Mouse (Mus musculus) heart, postnatal 10 days (tissue): ENCODE results near the gene Synrg. TPM values are rescaled to one million over a fixed set of nuclear protein-coding genes. Genes with fewer than 3 reads are reported as not detected.
A peak's percentile ranks its signal among the peaks of the same experiment; 100 is the strongest.

Experiments used
- DNase-seq, 2 experiments: peaks; one replicate each; pipeline ENCODE4 v3.0.0; 2021
- intact Hi-C: fragments of 180-260 bp; cut with DNase I; formaldehyde crosslinking; loops from one replicate; pipeline ENCODE4 v1.15.1; 2025
- total RNA-seq, 2 experiments: library from RNA; stranded (reverse); gene quantifications; 2 replicates each; pipeline ENCODE4 v1.2.3; 2021

The Synrg gene
- 10 to 100 TPM; 20.2 to 25.8 TPM for total RNA-seq

DNA sequence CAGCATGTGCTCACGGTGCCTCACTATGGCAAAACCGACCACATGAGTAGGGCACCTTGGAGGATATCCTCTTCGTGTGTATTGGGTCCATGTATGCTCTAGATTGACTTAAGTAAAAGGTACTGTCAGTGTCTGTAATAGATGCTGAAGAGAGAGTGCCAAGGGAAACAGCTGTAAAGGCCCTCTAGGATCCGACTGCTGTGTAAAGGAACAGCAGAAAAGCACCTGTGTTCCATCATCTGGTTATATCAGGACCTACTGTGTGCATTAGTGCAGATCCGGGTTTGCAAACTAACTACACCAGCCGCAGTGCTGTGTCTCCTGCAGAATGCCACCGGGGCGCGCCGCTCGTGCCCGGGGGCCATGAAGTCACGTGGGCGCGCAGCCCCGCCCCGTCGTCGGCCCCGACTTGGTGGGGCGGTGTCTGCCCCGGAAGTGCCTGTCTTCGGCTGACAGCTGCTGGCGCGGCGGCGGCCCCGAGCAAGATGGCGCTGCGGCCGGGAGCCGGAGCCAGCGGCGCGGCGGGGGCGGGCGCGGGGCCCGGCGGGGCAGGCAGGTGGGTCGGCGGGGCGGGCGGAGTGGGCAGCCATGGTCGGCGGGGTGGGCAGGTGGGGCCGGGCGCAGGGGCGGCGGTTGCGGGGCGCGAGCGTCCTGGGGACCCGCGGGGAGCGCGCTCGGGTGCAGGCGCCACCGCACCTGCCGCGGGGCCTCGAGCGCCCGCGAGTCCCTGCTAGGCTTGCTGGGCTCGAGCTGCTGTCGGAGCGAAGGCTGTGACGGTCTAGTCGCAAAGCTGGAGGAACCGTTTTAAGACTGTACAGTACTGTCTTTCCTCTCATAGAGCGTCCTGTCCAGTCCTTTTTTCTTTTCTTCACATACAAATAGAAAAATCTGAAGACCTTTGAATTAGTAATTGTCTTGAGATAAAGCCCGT is at the start of gene Synrg:
Synrg (plus strand) TSS at position 438 of the 931 bp plus-strand sequence.
- intact Hi-C loops = no loop called here

GRCm38 (mm10) chr11:83914501-83914900 is 49.7 kb upstream of the Synrg start:
- DNase-seq = no peak
- intact Hi-C loops = no loop called here

More for the DNA sequence above, at the start of gene Synrg:
- DNase-seq = peak; percentile 92

GRCm38 (mm10) chr11:83922600-83922999 is 41.6 kb upstream of the Synrg start:
- no peak for DNase-seq
- intact Hi-C loops = no loop called here

- intact Hi-C loops = no loop called here
- DNase-seq = peak in 1 of 2 experiments; percentile 10
These were observed 37.1 kb upstream of the Synrg start for GRCm38 (mm10) chr11:83927097-83927496.

DNA sequence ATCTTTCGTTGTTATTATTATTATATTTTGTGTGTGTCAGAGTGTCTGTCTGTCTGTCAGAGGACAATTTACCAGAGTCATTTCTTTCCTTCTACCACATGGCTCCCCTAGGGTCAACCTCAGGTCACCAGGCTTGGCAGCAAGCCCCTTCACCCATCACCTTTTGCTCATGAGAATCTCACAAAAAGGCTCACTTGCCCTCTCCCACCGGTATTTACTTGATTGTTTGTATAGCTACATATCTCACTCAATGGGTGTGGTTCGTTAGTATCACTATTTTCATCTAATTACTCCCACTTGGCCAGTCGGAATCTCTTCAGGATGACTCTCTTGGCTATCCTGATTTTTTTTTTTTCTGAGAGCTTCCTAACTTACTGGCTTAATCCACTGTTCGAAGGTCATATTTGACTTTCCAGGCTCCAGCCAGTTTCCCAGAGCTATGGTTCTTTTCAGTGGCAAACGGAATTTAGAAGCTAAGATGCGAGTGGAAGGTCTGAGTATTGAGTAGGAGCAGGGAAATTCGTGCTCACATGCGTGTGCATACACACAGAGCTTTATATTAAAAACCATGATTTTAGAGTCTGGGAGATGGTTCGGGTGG is 31.6 kb upstream of the Synrg start:
- intact Hi-C loops = no loop called here
- no peak for DNase-seq

DNA sequence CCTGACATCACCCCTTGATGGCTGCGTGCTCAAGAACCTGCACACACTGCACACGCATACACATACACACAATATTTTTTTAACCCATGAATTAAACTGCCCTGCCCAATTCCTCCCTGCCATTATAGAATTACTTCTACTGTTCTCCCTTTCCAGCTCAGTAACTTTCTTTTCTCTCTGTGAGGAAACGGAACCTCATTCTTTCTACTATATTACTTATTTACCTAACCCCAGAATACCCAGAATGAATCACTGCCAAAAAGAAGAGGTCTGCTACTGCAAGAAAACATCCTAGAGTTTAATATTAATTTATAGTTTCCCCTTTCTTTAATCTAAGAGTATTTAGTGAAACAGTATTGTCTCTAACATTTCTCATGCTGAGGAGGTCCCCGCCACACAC is 30.9 kb upstream of the Synrg start:
- no peak for DNase-seq
- intact Hi-C loops = no loop called here

DNA sequence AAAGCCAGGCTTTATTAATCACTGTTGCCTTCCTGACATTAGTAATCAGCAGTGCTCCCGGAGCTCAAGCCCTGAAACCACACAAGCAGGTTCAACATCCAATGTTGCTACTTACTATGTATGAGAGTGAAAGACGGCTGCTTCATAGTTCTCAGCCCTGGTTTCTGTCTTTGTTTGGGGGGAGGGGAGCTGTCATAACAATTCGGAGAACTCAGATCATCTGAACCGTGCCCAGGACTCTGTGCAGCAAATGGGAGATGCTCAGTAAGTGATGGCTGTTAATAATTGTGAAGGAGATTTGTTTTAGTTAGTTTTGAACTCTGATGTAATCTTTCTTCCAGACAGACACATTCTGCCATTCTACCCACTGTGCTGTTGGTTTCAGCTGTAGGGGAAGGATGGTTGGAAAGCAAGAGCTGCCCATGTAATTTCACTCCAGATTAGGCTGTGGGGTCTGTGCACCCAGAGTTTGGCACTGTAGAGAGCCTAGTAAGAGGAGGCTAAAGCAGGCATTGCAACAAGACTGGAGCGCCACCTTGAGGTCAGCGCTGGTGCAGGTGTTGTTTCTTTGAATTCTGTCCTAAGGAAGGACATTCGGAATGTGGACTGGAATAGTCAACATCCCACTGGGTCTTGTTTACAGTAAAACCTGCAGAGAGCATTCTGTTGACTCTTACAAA is 28.1 kb upstream of the Synrg start:
- DNase-seq = peak; percentile 75 to 86
- intact Hi-C loops = loop anchor here (1.0 to 5.0 kb wide), 2 partner anchors 134 to 151 kb away; no protein-coding TSS in a partner anchor

GRCm38 (mm10) chr11:83938556-83938955 is 25.7 kb upstream of the Synrg start:
- intact Hi-C loops = loop anchor here (5.0 kb wide), 1 partner anchor 136 kb away; no protein-coding TSS in a partner anchor
- no peak for DNase-seq

DNA sequence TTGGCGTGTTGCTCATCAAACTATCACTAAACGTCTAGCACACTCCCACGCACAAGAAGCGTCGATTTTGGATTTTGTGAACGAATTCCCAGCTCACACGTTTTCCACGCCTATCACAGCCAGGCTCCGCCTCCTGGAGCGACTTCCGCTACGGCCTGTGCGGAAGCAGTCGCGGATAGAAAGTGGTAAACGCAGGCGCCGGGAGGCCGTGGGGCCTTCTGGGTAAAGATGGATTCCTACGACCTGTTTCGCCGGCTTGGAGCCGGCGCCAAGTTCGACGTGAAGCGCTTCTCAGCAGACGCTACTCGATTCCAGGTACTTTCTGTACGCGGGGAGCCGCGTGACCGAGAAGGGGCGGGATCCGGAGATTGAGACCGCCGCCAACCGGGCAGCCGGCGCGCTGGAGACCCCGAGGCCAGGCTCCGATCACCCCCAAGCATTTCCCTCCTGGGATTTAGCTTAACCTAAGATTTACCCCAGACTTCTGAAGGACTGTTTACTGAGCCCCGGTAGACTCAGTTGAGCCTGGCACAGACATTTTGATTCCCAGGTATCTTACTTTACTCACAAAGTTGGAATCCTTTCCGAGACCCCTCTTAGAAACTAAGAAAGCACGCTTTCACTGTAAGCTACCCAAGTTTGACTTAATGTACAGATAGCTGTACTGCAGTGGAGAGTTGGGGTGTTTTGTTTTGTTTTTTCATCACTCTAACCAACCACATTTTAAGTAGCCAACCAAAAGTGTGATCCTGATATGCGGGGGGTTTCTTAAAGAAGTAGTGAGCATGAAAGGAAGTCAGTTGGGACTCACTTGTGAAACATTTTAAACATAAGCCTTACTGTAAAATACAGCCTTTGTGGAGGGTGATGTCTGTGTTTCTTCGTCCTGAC is 22.0 kb upstream of the Synrg start, which contains the start of gene Ddx52:
Ddx52 (plus strand) TSS at position 113 of the 891 bp plus-strand sequence.
- intact Hi-C loops = no loop called here
- peak; percentile 91 to 95 for DNase-seq

DNA sequence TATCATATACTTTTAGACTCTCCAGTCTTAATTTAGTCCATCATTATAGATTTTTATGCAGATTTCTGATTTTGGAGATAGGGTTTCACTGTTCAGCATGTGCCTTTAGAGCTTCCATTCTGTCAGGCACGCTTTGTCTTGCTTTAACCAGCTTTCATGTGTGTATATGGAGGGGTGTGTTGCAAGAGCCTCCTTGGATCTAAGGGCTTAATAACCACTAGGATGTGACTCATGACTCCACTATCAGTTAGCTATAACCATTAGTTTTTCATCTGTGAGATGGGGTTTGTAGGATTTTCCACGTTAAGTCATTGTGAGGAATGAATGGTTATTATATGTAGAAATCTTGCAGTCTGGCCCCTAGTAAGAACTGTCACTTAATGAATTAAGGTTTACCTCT is 7.4 kb upstream of the Synrg start:
- DNase-seq = no peak
- intact Hi-C loops = no loop called here

DNA sequence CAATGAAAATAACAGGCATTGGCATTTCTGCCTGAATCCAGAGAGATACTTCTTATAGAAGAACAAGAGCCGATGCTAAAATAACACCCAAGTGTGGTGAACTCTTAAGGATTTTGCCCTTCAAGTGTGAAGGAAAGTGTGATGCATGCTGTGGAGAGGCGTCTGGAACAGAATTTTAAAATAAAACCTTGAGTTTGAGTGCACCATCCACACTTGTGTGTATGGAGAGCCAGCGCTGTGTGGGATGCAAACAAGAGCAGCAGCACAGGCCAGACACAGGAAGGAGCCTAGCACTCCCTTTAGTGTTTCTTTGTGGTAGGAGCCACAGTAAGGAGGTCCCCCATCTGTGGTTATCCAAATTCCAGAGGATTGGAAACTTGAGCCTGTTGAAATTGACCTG is 2.2 kb upstream of the Synrg start:
- no peak for DNase-seq
- intact Hi-C loops = loop anchor here (2.0 kb wide), 1 partner anchor 17 kb away; no protein-coding TSS in a partner anchor

DNA sequence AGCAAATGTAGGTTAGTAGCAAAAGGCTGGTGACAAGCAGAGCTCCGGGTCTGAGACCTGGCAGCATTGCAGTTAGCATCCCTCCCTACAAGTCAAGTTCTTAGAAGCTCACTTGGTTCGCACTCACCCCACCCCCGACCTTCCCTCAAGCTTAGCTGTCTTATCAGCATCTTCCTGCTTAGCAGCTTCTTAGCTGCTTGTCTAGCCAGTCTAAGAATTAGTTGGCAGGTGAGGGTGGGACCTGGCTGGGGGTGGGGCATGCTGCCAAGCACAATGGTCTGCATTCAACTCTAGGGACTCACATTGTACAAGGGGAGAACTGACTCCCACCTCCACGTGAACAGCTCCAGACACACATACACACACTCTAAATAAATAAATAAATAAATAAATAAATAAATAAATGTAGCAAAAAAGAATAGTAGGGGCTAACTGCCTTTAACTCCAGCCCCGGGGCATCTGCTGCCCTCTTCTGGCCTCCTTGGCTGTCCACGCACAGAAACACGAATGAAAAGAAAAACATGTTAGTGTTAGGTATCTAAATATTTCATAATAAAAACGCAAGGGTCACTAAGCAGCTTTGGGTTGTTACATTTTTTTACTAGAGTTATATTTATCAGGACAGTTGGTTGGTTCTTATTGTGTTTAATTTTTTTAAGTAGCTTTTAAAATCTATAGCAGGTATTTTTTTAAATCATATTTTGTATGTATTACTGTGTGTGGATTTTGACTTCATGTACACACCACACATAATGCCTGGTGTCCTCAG is 3.4 kb downstream of the Synrg start:
- DNase-seq = peak; percentile 6 to 10
- intact Hi-C loops = no loop called here

- intact Hi-C loops = no loop called here
- no peak for DNase-seq
These were observed 4.0 kb downstream of the Synrg start for GRCm38 (mm10) chr11:83968205-83968575.

DNA sequence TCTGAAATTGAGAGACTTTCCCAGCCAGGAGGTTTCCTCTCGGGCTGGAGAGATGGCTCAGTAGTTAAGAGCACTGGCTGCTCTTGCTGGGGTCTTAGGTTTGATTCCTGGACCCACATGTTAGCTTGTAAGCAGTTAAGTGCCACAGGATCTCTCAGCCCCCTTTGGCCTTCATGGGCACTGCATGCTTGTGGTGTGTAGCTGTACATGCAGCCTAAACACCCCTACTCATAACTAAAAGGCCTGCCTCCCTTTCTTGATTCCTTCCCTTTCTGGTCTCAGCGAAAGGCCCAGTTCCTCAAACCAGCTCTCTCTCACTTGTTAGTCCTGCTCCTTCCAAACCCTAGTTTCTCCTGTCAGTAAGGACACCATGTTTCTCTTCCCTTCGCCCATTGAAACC is 4.8 kb downstream of the Synrg start:
- DNase-seq = no peak
- intact Hi-C loops = no loop called here

- no peak for DNase-seq
- intact Hi-C loops = no loop called here
These were observed 10.5 kb downstream of the Synrg start for GRCm38 (mm10) chr11:83974561-83975346.

- DNase-seq = no peak
- intact Hi-C loops = no loop called here
These were observed 11.3 kb downstream of the Synrg start for GRCm38 (mm10) chr11:83975488-83975887.

- intact Hi-C loops = no loop called here
- DNase-seq = no peak
These were observed 12.2 kb downstream of the Synrg start for GRCm38 (mm10) chr11:83976236-83976977.

- intact Hi-C loops = no loop called here
- DNase-seq = no peak
These were observed 13.6 kb downstream of the Synrg start for GRCm38 (mm10) chr11:83977810-83978209.
